Mouse (Mus musculus): ENCODE data around the gene Gpr75. TPM values are rescaled to one million over a fixed set of nuclear protein-coding genes. Genes with fewer than 3 reads are reported as not detected.

Gpr75 gene
- polyA plus RNA-seq (2017; shearing (Covaris generic)): not detected

GRCm38 (mm10) chr11:30885171-30885871 lies at the start of gene Gpr75, which contains the start of gene Asb3:
TSS of gene Gpr75 (plus strand) at chr11:30885358.
TSS of gene Asb3 (plus strand) at chr11:30885416.

Other genes starting within 250 kb of the Gpr75 start
- gene Acyp2, start 235.8 kb upstream of the Gpr75 start, polyA plus RNA-seq (2017; shearing (Covaris generic)): 2.6 TPM
- 21.5 TPM for gene Psme4, start 113.6 kb upstream of the Gpr75 start, polyA plus RNA-seq (2017; shearing (Covaris generic))
- gene Asb3, start 58 bp downstream of the Gpr75 start, polyA plus RNA-seq (2017; shearing (Covaris generic)): 37.4 TPM
- gene Erlec1, start 69.0 kb downstream of the Gpr75 start, polyA plus RNA-seq (2017; shearing (Covaris generic)): 7.7 TPM
- gene Chac2, start 101.0 kb downstream of the Gpr75 start, polyA plus RNA-seq (2017; shearing (Covaris generic)): 7.2 TPM

All from effector memory CD4-positive, alpha-beta T cell, adult 7 months (primary cell).